ENCODE assay signal across 12 mouse cellular contexts in genomic region chr12:71139258-71139828, GRCm38 (mm10). TPM values are rescaled to one million over a fixed set of nuclear protein-coding genes. Genes with fewer than 3 reads are reported as not detected.
DNase-seq lines count a peak whose midpoint lies in the region; ATAC-seq and TF ChIP-seq lines count a peak whose summit lies in the region.
"Had no signal": no experiment of that assay in that cellular context is flagged by ENCODE, and none has a peak within 500 bp of the region (broad histone marks: within the 10 kb centered on the region; RNA-seq: fewer than 3 reads in every experiment).

No protein-coding gene starts in this region.

- H3K4me1 ChIP-seq in ES-Bruce4 (ENCODE audit: control insufficient read depth, insufficient read depth, low read length), result no peaks in the 10 kb centered on the region
- peaks cover 40% of the 10 kb centered on the region for H3K4me1 ChIP-seq in forebrain, embryonic 13.5 days

- no peak for DNase-seq in layer of hippocampus, adult 2 months (ENCODE audit: low spot score in 2 of 2)
- no peak for DNase-seq in layer of hippocampus, adult 18-20 months (ENCODE audit: low spot score in 2 of 2)
- no peak for DNase-seq in gastrocnemius, postnatal 25 days
- DNase-seq in adrenal gland, postnatal 25 days, result no peak
- DNase-seq: cerebellum, adult 9-10 months had no signal

- H3K4me2 ChIP-seq in forebrain, embryonic 13.5 days, result peak overlapping the region; percentile 93
- H3K4me2 ChIP-seq in myocyte (ENCODE audit: low read depth), result peak overlapping the region; percentile 93

- no peak for TF ChIP-seq EP300 in ES-Bruce4 (IDR thresholded peaks at IDR 0.05; ENCODE audit: insufficient read depth, low read depth, low read length)

- no peak overlapping the region for H3K4me3 ChIP-seq in layer of hippocampus, adult 2 months
- H3K4me3 ChIP-seq in ES-Bruce4 (ENCODE audit: low read depth, low read length), result no peak overlapping the region
- no peak overlapping the region; the same call in 1 of the 2 replicates for H3K4me3 ChIP-seq in forebrain, embryonic 13.5 days
- H3K4me3 ChIP-seq in myocyte, result no peak overlapping the region

- H3ac ChIP-seq in myocyte (ENCODE audit: control insufficient read depth, insufficient read length), result no peak overlapping the region

- H3K27me3 ChIP-seq in ES-Bruce4 (ENCODE audit: control insufficient read depth, insufficient read depth, low read length, poor library complexity, severe bottlenecking), result no peaks in the 10 kb centered on the region
- no peaks in the 10 kb centered on the region for H3K27me3 ChIP-seq in forebrain, embryonic 13.5 days
- H3K27me3 ChIP-seq in myocyte (ENCODE audit: control insufficient read depth, insufficient read depth, insufficient read length), result no peaks in the 10 kb centered on the region

- no peaks in the 10 kb centered on the region for H3K9me3 ChIP-seq in ES-Bruce4 (replicated peaks; ENCODE audit: control insufficient read depth, insufficient read depth, low read length, poor library complexity, severe bottlenecking)
- no peaks in the 10 kb centered on the region for H3K9me3 ChIP-seq in forebrain, embryonic 13.5 days (replicated peaks)

- H3K36me3 ChIP-seq in ES-Bruce4 (ENCODE audit: control insufficient read depth, insufficient read depth, low read length, poor library complexity, severe bottlenecking), result peaks cover 27% of the 10 kb centered on the region
- peaks cover 44% of the 10 kb centered on the region for H3K36me3 ChIP-seq in forebrain, embryonic 13.5 days (ENCODE audit: poor library complexity, severe bottlenecking)
- peaks cover 27% of the 10 kb centered on the region for H3K36me3 ChIP-seq in myocyte (ENCODE audit: control insufficient read depth, insufficient read depth)

- TF ChIP-seq POLR2A in ES-Bruce4 (IDR thresholded peaks at IDR 0.05; ENCODE audit: insufficient read depth, low read length) (no peak), myocyte (IDR thresholded peaks at IDR 0.05; ENCODE audit: insufficient read length, low read depth) (no peak)

- no peak for ATAC-seq in forebrain, embryonic 13.5 days
- no peak for ATAC-seq in megakaryocyte, adult 5-6 weeks (ENCODE audit: poor library complexity, severe bottlenecking)
- ATAC-seq: activated CD4-positive, CD25-positive, alpha-beta regulatory T cell, adult 4 months had no signal

- peaks cover 38% of the 10 kb centered on the region for H3K79me2 ChIP-seq in myocyte (ENCODE audit: control insufficient read depth, insufficient read depth)

- peak; percentile 67 for TF ChIP-seq CTCF in layer of hippocampus, adult 2 months (conservative IDR thresholded peaks at IDR 0.05)
- no peak for TF ChIP-seq CTCF in ES-Bruce4 (IDR thresholded peaks at IDR 0.05; ENCODE audit: low read depth, low read length)

- H3K27ac ChIP-seq in layer of hippocampus, adult 2 months, result no peak overlapping the region
- H3K27ac ChIP-seq in ES-Bruce4 (ENCODE audit: insufficient read depth, low read length), result no peak overlapping the region
- no peak overlapping the region for H3K27ac ChIP-seq in forebrain, embryonic 13.5 days

- WGBS in forebrain, embryonic 13.5 days, result 77% methylated on average over 5 of the region's 5 CpGs

- H3K9ac ChIP-seq in ES-Bruce4 (ENCODE audit: low read depth, poor library complexity, severe bottlenecking), result peak overlapping the region; percentile 81; the same call in 1 of the 2 replicates
- H3K9ac ChIP-seq in forebrain, embryonic 13.5 days, result no peak overlapping the region

TF ChIP-seq in myocyte, 11 proteins besides CTCF, POLR2A, EP300 and RAD21:
- TF ChIP-seq SRF (IDR thresholded peaks at IDR 0.05; ENCODE audit: control insufficient read depth, insufficient read length, low read depth), result no peak
- TF ChIP-seq E2F4 (IDR thresholded peaks at IDR 0.05; ENCODE audit: insufficient read depth), result no peak
- TF ChIP-seq MAX (IDR thresholded peaks at IDR 0.05; ENCODE audit: low read depth), result no peak
- no peak for TF ChIP-seq TCF12 (IDR thresholded peaks at IDR 0.05; ENCODE audit: insufficient read depth, poor library complexity, severe bottlenecking)
- no peak for TF ChIP-seq CEBPB (IDR thresholded peaks at IDR 0.05; ENCODE audit: insufficient read depth, poor library complexity, severe bottlenecking)
- TF ChIP-seq TCF3 (IDR thresholded peaks at IDR 0.05; ENCODE audit: insufficient read length, low read depth), result no peak
- no peak for TF ChIP-seq POLR2AphosphoS2 (IDR thresholded peaks at IDR 0.05; ENCODE audit: insufficient read length, low read depth)
- no peak for TF ChIP-seq MYOD1 (IDR thresholded peaks at IDR 0.05; ENCODE audit: control insufficient read depth in 1 of 3, insufficient read length in 2 of 3, low read depth in 2 of 3)
- TF ChIP-seq REST (IDR thresholded peaks at IDR 0.05; ENCODE audit: insufficient read depth, insufficient read length), result no peak
- TF ChIP-seq USF1 (IDR thresholded peaks at IDR 0.05; ENCODE audit: low read depth), result no peak
- no peak for TF ChIP-seq MYOG (IDR thresholded peaks at IDR 0.05; ENCODE audit: control insufficient read depth in 1 of 3, insufficient read depth in 1 of 3, insufficient read length in 2 of 3, low read depth in 2 of 3)

RNA-seq across cellular contexts. Expression of gene 2700049A03Rik, which starts 2.7 kb away (rescaled TPM):
- 1 to 10 TPM; 7.5 to 9.0 TPM for total RNA-seq in layer of hippocampus, adult 2 months (2021)
- 1 to 10 TPM; 6.6 to 7.5 TPM for total RNA-seq in layer of hippocampus, adult 18-20 months (2021)
- polyA plus RNA-seq in ES-Bruce4 (2011; ENCODE audit: insufficient read depth, insufficient read length, low read depth, missing spikeins) (34.4 and 36.2 TPM in 2 replicates), myocyte (2012; fragmentation: generic; extraction: Trizol) (1.9 TPM)
- polyA plus RNA-seq in forebrain, embryonic 13.5 days (2015; fragmentation: Nextera tagmentation; extraction: Ambion mirVana), result 23.9 and 24.5 TPM in 2 replicates
- 1 to 10 TPM; 2.8 to 3.6 TPM for total RNA-seq in gastrocnemius, postnatal 25 days (2021)
- total RNA-seq in adrenal gland, postnatal 25 days (2021), result 12.1 and 15.5 TPM in 2 replicates
- total RNA-seq in megakaryocyte, adult 5-6 weeks (2015), result 12.2 and 12.9 TPM in 2 replicates
- total RNA-seq in megakaryocyte, adult 5-6 weeks (2017), result 7.5 and 8.3 TPM in 2 replicates

RNA-seq across cellular contexts. Expression of gene Timm9, which starts 2.9 kb away (rescaled TPM):
- total RNA-seq in layer of hippocampus, adult 2 months (2021), result 10 to 100 TPM; 61.7 to 69.7 TPM
- 10 to 100 TPM; 50.7 to 58.5 TPM for total RNA-seq in layer of hippocampus, adult 18-20 months (2021)
- polyA plus RNA-seq in ES-Bruce4 (2011; ENCODE audit: insufficient read depth, insufficient read length, low read depth, missing spikeins), result 60.7 and 69.3 TPM in 2 replicates
- 78.2 and 85.3 TPM in 2 replicates for polyA plus RNA-seq in forebrain, embryonic 13.5 days (2015; fragmentation: Nextera tagmentation; extraction: Ambion mirVana)
- polyA plus RNA-seq in myocyte (2012; fragmentation: generic; extraction: Trizol), result 38.0 TPM
- total RNA-seq in gastrocnemius, postnatal 25 days (2021), result 10 to 100 TPM; 25.5 to 32.6 TPM
- 46.7 and 51.3 TPM in 2 replicates for total RNA-seq in adrenal gland, postnatal 25 days (2021)
- total RNA-seq in megakaryocyte, adult 5-6 weeks (2015), result 26.7 and 29.0 TPM in 2 replicates
- total RNA-seq in megakaryocyte, adult 5-6 weeks (2017), result 21.3 and 22.4 TPM in 2 replicates

RNA-seq across cellular contexts. Expression of gene Tomm20l, which starts 28.1 kb away (rescaled TPM):
- total RNA-seq in layer of hippocampus, adult 2 months (2021), result not detected
- total RNA-seq in layer of hippocampus, adult 18-20 months (2021), result not detected
- polyA plus RNA-seq in ES-Bruce4 (2011; ENCODE audit: insufficient read depth, insufficient read length, low read depth, missing spikeins) (2.5 TPM in 1 of 2 replicates, not detected in the other), myocyte (2012; fragmentation: generic; extraction: Trizol) (not detected)
- polyA plus RNA-seq in forebrain, embryonic 13.5 days (2015; fragmentation: Nextera tagmentation; extraction: Ambion mirVana), result not detected in 2 replicates
- not detected for total RNA-seq in gastrocnemius, postnatal 25 days (2021)
- total RNA-seq in adrenal gland, postnatal 25 days (2021), result 5.6 and 15.2 TPM in 2 replicates
- not detected in 2 replicates for total RNA-seq in megakaryocyte, adult 5-6 weeks (2015)
- total RNA-seq in megakaryocyte, adult 5-6 weeks (2017), result not detected in 2 replicates
- total RNA-seq: granulocyte monocyte progenitor cell, adult 5-6 weeks had no signal
- polyA plus RNA-seq: activated CD4-positive, CD25-positive, alpha-beta regulatory T cell, adult 4 months; liver, embryonic 16.5 days had no signal
